Mouse (Mus musculus) intestine, embryonic 14.5 days (tissue): ENCODE measurements around the gene Creld1. TPM values are rescaled to one million over a fixed set of nuclear protein-coding genes. Genes with fewer than 3 reads are reported as not detected.

Experiments used
- ATAC-seq: fragments of 200-750 bp; cut with Nextera tagmentation; replicated peaks from 2 replicates; pipeline ENCODE4 v1.8.0; 2017; ENCODE audit warnings: low read depth, moderate number of reproducible peaks, moderate TSS enrichment, moderate library complexity; ENCODE audit not compliant: low FRiP score, low TSS enrichment
- DNase-seq: peaks from one replicate; pipeline ENCODE4 v3.0.0-alpha.2; 2018; ENCODE audit warnings: low spot score
- H3K27ac ChIP-seq: fragments of 300-500 bp; sonication (generic); 2 replicates; pipeline ENCODE4 v1.5.1; 2014; ENCODE audit warnings: low read depth, mild to moderate bottlenecking, control low read depth
- H3K27me3 ChIP-seq: fragments of 300-500 bp; sonication (generic); replicated peaks from 2 replicates; pipeline ENCODE4 v1.6.1; 2014; ENCODE audit warnings: low read length, control low read depth; ENCODE audit not compliant: control insufficient read depth, insufficient read depth
- H3K36me3 ChIP-seq: fragments of 300-500 bp; sonication (generic); 2 replicates; pipeline ENCODE4 v1.6.1; 2014; ENCODE audit warnings: low read length, control low read depth; ENCODE audit not compliant: control insufficient read depth, insufficient read depth
- H3K4me1 ChIP-seq: fragments of 300-500 bp; sonication (generic); replicated peaks from 2 replicates; pipeline ENCODE4 v1.6.1; 2014; ENCODE audit warnings: low read length, control low read depth, mixed read lengths; ENCODE audit not compliant: control insufficient read depth, insufficient read depth
- H3K4me2 ChIP-seq: fragments of 300-500 bp; sonication (generic); 2 replicates; pipeline ENCODE4 v1.6.1; 2014; ENCODE audit warnings: low read length
- H3K4me3 ChIP-seq: fragments of 300-500 bp; sonication (generic); 2 replicates; pipeline ENCODE4 v1.5.1; 2014; ENCODE audit warnings: low read depth, low read length, control low read depth, mixed read lengths
- H3K9ac ChIP-seq: fragments of 300-500 bp; sonication (generic); 2 replicates; pipeline ENCODE4 v1.6.1; 2014; ENCODE audit warnings: mild to moderate bottlenecking, low read length
- H3K9me3 ChIP-seq: fragments of 300-500 bp; sonication (generic); 2 replicates; pipeline ENCODE4 v1.6.1; 2016; ENCODE audit warnings: low read length, control low read depth; ENCODE audit not compliant: control insufficient read depth
- WGBS: fragments of 180-500 bp; shearing (Covaris S2); extraction: QIAGEN DNeasy Blood & Tissue Kit; methylation state at CpG from one replicate; pipeline ENCODE4 v1.1.7; 2014; 5-methylcytosine and 5-hydroxymethylcytosine counted together
- polyA plus RNA-seq: library from polyadenylated mRNA; unstranded; fragments of >200 nt; fragmentation: Nextera tagmentation; extraction: Ambion mirVana; gene quantifications from 2 replicates; pipeline ENCODE4 v1.2.1, GENCODE M21; 2014

Gene Creld1
- polyA plus RNA-seq, 1 experiment from 2014 or later = 20.2 TPM

- Histone ChIP-seq H3K4me2 (no peak overlapping the region), H3K9ac (no peak overlapping the region), H3K27me3 (no peaks in the 10 kb centered on the region; the same call in 1 of the 2 replicates), H3K36me3 (peaks cover 9% of the 10 kb centered on the region; the same call in 1 of the 2 replicates), H3K4me1 (peaks cover 3% of the 10 kb centered on the region; the same call in 1 of the 2 replicates), H3K27ac (no peak overlapping the region), H3K9me3 (no peaks in the 10 kb centered on the region), H3K4me3 (no peak overlapping the region)
- 94% methylated on average over 14 of the region's 14 CpGs for WGBS
- ATAC-seq = no peak
- DNase-seq = no peak
Measured at GRCm38 (mm10) chr6:113489410-113489809, 6.3 kb downstream of the Creld1 start.

- WGBS = 79% methylated on average over 24 of the region's 24 CpGs
- Histone ChIP-seq H3K4me1 (peaks cover 4% of the 10 kb centered on the region; the same call in 1 of the 2 replicates), H3K9ac (no peak overlapping the region), H3K9me3 (no peaks in the 10 kb centered on the region), H3K36me3 (peaks cover 9% of the 10 kb centered on the region; the same call in 1 of the 2 replicates), H3K27me3 (peaks cover 24% of the 10 kb centered on the region), H3K4me2 (no peak overlapping the region), H3K4me3 (no peak overlapping the region), H3K27ac (no peak overlapping the region)
- DNase-seq (no peak), ATAC-seq (no peak)
Measured at GRCm38 (mm10) chr6:113492101-113492864, 9.2 kb downstream of the Creld1 start.

DNA sequence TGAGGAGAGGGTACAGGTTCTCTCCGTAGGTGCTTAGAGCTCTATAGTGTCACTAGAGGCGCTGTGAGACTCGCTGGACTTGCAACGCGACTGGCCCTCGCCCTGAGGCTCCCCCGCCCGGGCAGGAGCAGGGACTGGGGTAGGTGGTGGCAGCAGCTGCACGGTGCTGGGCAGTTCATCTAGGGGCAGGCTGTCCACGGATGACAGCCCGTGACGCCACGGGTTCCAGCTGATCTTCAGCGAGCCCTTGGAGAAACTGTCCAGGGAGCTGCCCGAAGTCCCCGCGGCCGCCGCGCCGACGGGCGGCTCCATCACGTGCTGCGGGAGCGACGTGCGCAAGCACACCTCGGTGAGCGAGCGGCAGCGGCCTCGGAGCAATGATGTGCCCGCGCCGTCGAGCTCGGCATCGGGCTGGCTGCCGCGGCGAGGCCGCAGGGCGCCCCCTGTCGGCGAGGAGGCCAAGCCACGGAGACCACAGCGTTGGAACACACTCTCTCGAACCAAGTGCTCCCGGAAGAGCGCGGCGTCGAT is 11.2 kb downstream of the Creld1 start:
- H3K27ac ChIP-seq = no peak overlapping the region

GRCm38 (mm10) chr6:113495071-113495675 is 12.1 kb downstream of the Creld1 start:
- Histone ChIP-seq H3K36me3 (0 out of 2 replicates have a peak, but pooled peaks cover under 1% of the 10 kb centered on the region), H3K4me3 (peak overlapping the region; percentile 43), H3K9ac (peak overlapping the region; percentile 48; the same call in 1 of the 2 replicates), H3K27ac (no peak overlapping the region), H3K27me3 (peaks cover 28% of the 10 kb centered on the region), H3K4me2 (peak overlapping the region; percentile 71), H3K4me1 (peaks cover 4% of the 10 kb centered on the region; the same call in 1 of the 2 replicates), H3K9me3 (no peaks in the 10 kb centered on the region)
- no peak for ATAC-seq
- no peak for DNase-seq
- 37% methylated on average over 28 of the region's 28 CpGs for WGBS

More for the DNA sequence above, 11.2 kb downstream of the Creld1 start:
- H3K36me3 ChIP-seq = peaks cover 9% of the 10 kb centered on the region; the same call in 1 of the 2 replicates
- WGBS = under 1% methylated on average over 52 of the region's 54 CpGs
- H3K9ac ChIP-seq = peak overlapping the region; percentile 48
- no peaks in the 10 kb centered on the region for H3K9me3 ChIP-seq
- H3K27me3 ChIP-seq = peaks cover 24% of the 10 kb centered on the region
- H3K4me1 ChIP-seq = peaks cover 4% of the 10 kb centered on the region; the same call in 1 of the 2 replicates
- DNase-seq (peak; percentile 82), ATAC-seq (peak; percentile 82)
- H3K4me2 ChIP-seq = peak overlapping the region; percentile 71
- H3K4me3 ChIP-seq = peak overlapping the region; percentile 43

DNA sequence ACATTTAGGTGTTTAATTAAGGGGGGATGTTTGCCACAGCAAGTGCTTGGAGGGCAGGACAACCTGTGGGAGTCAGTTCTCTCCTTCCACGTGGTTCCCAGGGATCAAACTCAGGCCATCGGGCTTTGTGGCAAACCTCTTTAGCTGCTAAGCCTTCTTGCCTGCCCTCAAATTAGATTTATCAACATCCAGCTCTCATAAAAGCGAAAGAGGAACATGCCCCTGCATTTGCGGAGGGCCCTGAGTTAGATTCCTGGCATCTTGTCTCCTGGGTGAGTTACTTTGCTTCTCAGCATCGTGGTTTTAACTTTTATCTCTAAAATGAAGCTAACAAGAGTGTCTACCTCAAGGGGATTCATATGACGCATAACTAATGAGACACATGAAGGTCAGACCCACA is 16.2 kb downstream of the Creld1 start:
- WGBS = 72% methylated on average over 6 of the region's 6 CpGs
- Histone ChIP-seq H3K4me2 (no peak overlapping the region), H3K9ac (no peak overlapping the region), H3K36me3 (no peaks in the 10 kb centered on the region), H3K27ac (no peak overlapping the region), H3K9me3 (no peaks in the 10 kb centered on the region), H3K4me1 (peaks cover 4% of the 10 kb centered on the region; the same call in 1 of the 2 replicates), H3K27me3 (peaks cover 56% of the 10 kb centered on the region), H3K4me3 (no peak overlapping the region)
- no peak for DNase-seq
- no peak for ATAC-seq

DNA sequence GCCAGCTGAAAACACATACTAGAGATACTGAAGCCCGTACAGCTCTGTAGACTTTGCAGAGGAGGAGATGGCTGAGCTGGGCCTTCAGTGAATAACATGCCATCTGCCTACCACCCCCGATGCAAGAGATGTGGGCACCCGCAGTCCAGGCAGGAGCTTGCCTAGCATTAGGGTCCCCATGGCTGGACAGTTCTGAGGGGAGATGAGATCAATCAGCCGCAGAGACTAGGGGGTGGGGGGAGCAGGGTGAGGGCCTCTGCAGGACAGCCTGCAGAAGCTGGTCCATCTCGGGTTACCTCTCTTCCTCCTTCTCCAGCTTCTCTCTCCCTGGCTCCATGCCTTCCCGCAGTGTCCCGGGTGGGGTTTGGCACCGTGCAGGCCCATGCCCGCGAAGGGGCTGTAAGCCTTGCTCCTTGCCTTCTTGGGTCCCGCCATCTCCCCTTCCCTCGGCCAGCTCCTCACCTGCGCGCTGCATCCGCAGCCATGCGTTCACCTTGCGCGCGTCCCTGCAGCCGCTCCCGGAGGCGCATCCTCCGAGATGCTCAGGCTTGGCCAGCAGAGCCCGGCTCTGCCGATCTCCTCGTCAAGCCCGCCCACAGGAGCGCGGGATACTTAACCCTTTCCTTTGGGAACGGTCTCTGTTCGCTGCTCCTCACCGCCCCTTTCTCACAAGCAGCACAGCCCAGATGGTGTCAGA is 18.4 kb downstream of the Creld1 start, which contains the start of gene Prrt3:
Prrt3 (minus strand) TSS at position 544 of the 697 bp plus-strand sequence.
- peaks cover 38% of the 10 kb centered on the region for H3K27me3 ChIP-seq
- no peaks in the 10 kb centered on the region for H3K4me1 ChIP-seq
- H3K9ac ChIP-seq = 0 out of 2 replicates have a peak within 1 kb of the TSS, but pooled peaks have one; percentile 25
- H3K4me3 ChIP-seq = peak within 1 kb of the TSS; percentile 32
- no peaks in the 10 kb centered on the region for H3K9me3 ChIP-seq
- ATAC-seq = 0 out of 2 replicates have a peak, but pooled peaks have one; percentile 34
- DNase-seq = peak; percentile 58
- no peaks in the 10 kb centered on the region for H3K36me3 ChIP-seq
- H3K27ac ChIP-seq = no peak within 1 kb of the TSS
- 4% methylated on average over 32 of the region's 32 CpGs for WGBS
- peak within 1 kb of the TSS; percentile 44 for H3K4me2 ChIP-seq

GRCm38 (mm10) chr6:113502801-113503200 is 19.7 kb downstream of the Creld1 start:
- no peak for DNase-seq
- H3K4me2 ChIP-seq = no peak overlapping the region
- ATAC-seq = no peak
- no peak overlapping the region for H3K27ac ChIP-seq
- H3K9ac ChIP-seq = no peak overlapping the region
- no peak overlapping the region for H3K4me3 ChIP-seq
- WGBS = 82% methylated on average over 2 of the region's 2 CpGs
- no peaks in the 10 kb centered on the region for H3K36me3 ChIP-seq
- peaks cover 32% of the 10 kb centered on the region for H3K27me3 ChIP-seq
- H3K4me1 ChIP-seq = no peaks in the 10 kb centered on the region
- H3K9me3 ChIP-seq = no peaks in the 10 kb centered on the region

GRCm38 (mm10) chr6:113505689-113506088 is 22.6 kb downstream of the Creld1 start:
- Histone ChIP-seq H3K4me1 (no peaks in the 10 kb centered on the region), H3K27me3 (peaks cover 22% of the 10 kb centered on the region), H3K27ac (no peak overlapping the region), H3K9ac (no peak overlapping the region), H3K36me3 (no peaks in the 10 kb centered on the region), H3K4me2 (no peak overlapping the region), H3K4me3 (no peak overlapping the region), H3K9me3 (no peaks in the 10 kb centered on the region)
- DNase-seq (no peak), ATAC-seq (no peak)
- WGBS = 89% methylated on average over 1 of the region's 1 CpGs
